Mouse (Mus musculus) hindbrain, embryonic 11.5 days (tissue): ENCODE data around the gene Eif4h. TPM values are rescaled to one million over a fixed set of nuclear protein-coding genes. Genes with fewer than 3 reads are reported as not detected.

Experiments
- ATAC-seq: fragments of 200-750 bp; cut with Nextera tagmentation; 2 replicates; pipeline ENCODE4 v1.8.0; 2017; ENCODE audit warnings: mild to moderate bottlenecking, moderate TSS enrichment, moderate library complexity; ENCODE audit not compliant: low FRiP score
- DNase-seq: peaks from one replicate; pipeline ENCODE4 v3.0.0-alpha.2; 2015; ENCODE audit warnings: low spot score
- H3K27ac ChIP-seq: fragments of 300-500 bp; sonication (generic); 2 replicates; pipeline ENCODE4 v1.5.1; 2014; ENCODE audit warnings: mild to moderate bottlenecking, low read depth, low read length
- H3K27me3 ChIP-seq: fragments of 300-500 bp; sonication (generic); 2 replicates; pipeline ENCODE4 v1.6.1; 2014; ENCODE audit warnings: mild to moderate bottlenecking, low read length, moderate library complexity, mixed read lengths; ENCODE audit not compliant: control insufficient read depth, insufficient read depth
- H3K36me3 ChIP-seq: fragments of 300-500 bp; sonication (generic); 2 replicates; pipeline ENCODE4 v1.6.1; 2014; ENCODE audit warnings: mild to moderate bottlenecking, low read length, moderate library complexity, mixed read lengths; ENCODE audit not compliant: control insufficient read depth, insufficient read depth
- H3K4me1 ChIP-seq: fragments of 300-500 bp; sonication (generic); replicated peaks from 2 replicates; pipeline ENCODE4 v1.6.1; 2014; ENCODE audit warnings: low read length, mixed read lengths; ENCODE audit not compliant: control insufficient read depth, insufficient read depth
- H3K4me2 ChIP-seq: fragments of 300-500 bp; sonication (generic); replicated peaks from 2 replicates; pipeline ENCODE4 v1.6.1; 2014; ENCODE audit warnings: mild to moderate bottlenecking, low read depth, low read length
- H3K4me3 ChIP-seq: fragments of 300-500 bp; sonication (generic); 2 replicates; pipeline ENCODE4 v1.5.1; 2014; ENCODE audit warnings: low read depth, low read length
- H3K9ac ChIP-seq: fragments of 300-500 bp; sonication (generic); 2 replicates; pipeline ENCODE4 v1.6.1; 2014; ENCODE audit warnings: low read depth, low read length
- H3K9me3 ChIP-seq: fragments of 300-500 bp; sonication (generic); 2 replicates; pipeline ENCODE4 v1.6.1; 2016; ENCODE audit warnings: low read length; ENCODE audit not compliant: control insufficient read depth
- WGBS: fragments of 180-500 bp; shearing (Covaris S2); extraction: QIAGEN DNeasy Blood & Tissue Kit; methylation state at CpG from one replicate; pipeline ENCODE4 v1.1.7; 2014; 5-methylcytosine and 5-hydroxymethylcytosine counted together
- polyA plus RNA-seq: library from polyadenylated mRNA; unstranded; fragments of >200 nt; fragmentation: Nextera tagmentation; extraction: Ambion mirVana; gene quantifications from 2 replicates; pipeline ENCODE4 v1.2.1, GENCODE M21; 2014

Eif4h gene
- polyA plus RNA-seq, 1 experiment from 2014 or later: 434 TPM

GRCm38 (mm10) chr5:134644121-134644520 lies 4.8 kb upstream of the Eif4h start:
- Histone ChIP-seq H3K9me3 (no peaks in the 10 kb centered on the region), H3K36me3 (no peaks in the 10 kb centered on the region), H3K4me3 (no peak overlapping the region), H3K4me1 (no peaks in the 10 kb centered on the region), H3K9ac (no peak overlapping the region), H3K27ac (no peak overlapping the region), H3K4me2 (no peak overlapping the region), H3K27me3 (no peaks in the 10 kb centered on the region)
- ATAC-seq: no peak
- DNase-seq: no peak
- WGBS: 84% methylated on average over 1 of the region's 1 CpGs

GRCm38 (mm10) chr5:134640371-134640770 lies 1.1 kb upstream of the Eif4h start:
- Histone ChIP-seq H3K27ac (no peak overlapping the region), H3K27me3 (no peaks in the 10 kb centered on the region), H3K4me1 (no peaks in the 10 kb centered on the region), H3K4me3 (no peak overlapping the region), H3K36me3 (peaks cover 3% of the 10 kb centered on the region; the same call in 1 of the 2 replicates), H3K9me3 (no peaks in the 10 kb centered on the region), H3K9ac (no peak overlapping the region), H3K4me2 (no peak overlapping the region)
- WGBS: 84% methylated on average over 3 of the region's 3 CpGs
- ATAC-seq (no peak), DNase-seq (no peak)

GRCm38 (mm10) chr5:134638461-134639268 lies 625 bp downstream of the Eif4h start:
- peak; percentile 79 for ATAC-seq
- WGBS: under 1% methylated on average over 69 of the region's 85 CpGs
- H3K9ac ChIP-seq: peak overlapping the region; percentile 98

GRCm38 (mm10) chr5:134637820-134638367 lies 1.4 kb downstream of the Eif4h start:
- no peak for ATAC-seq
- 42% methylated on average over 5 of the region's 5 CpGs for WGBS

More at GRCm38 (mm10) chr5:134638461-134639268, 625 bp downstream of the Eif4h start:
- peaks cover 3% of the 10 kb centered on the region; the same call in 1 of the 2 replicates for H3K36me3 ChIP-seq
- peak overlapping the region; percentile 85 for H3K27ac ChIP-seq
- no peak for DNase-seq
- H3K4me1 ChIP-seq: no peaks in the 10 kb centered on the region
- no peaks in the 10 kb centered on the region for H3K27me3 ChIP-seq
- peak overlapping the region; percentile 97 for H3K4me3 ChIP-seq
- H3K4me2 ChIP-seq: peak overlapping the region; percentile 62
- H3K9me3 ChIP-seq: no peaks in the 10 kb centered on the region

GRCm38 (mm10) chr5:134632841-134633240 lies 6.4 kb downstream of the Eif4h start:
- no peak overlapping the region for H3K4me2 ChIP-seq
- H3K4me1 ChIP-seq: no peaks in the 10 kb centered on the region
- H3K4me3 ChIP-seq: no peak overlapping the region
- DNase-seq (no peak), ATAC-seq (no peak)
- H3K27me3 ChIP-seq: no peaks in the 10 kb centered on the region
- no peak overlapping the region for H3K27ac ChIP-seq
- WGBS: 74% methylated on average over 2 of the region's 2 CpGs
- peaks cover 3% of the 10 kb centered on the region for H3K36me3 ChIP-seq
- no peak overlapping the region for H3K9ac ChIP-seq
- H3K9me3 ChIP-seq: no peaks in the 10 kb centered on the region

More at GRCm38 (mm10) chr5:134637820-134638367, 1.4 kb downstream of the Eif4h start:
- DNase-seq: no peak
- Histone ChIP-seq H3K9me3 (no peaks in the 10 kb centered on the region), H3K9ac (peak overlapping the region; percentile 98), H3K4me3 (peak overlapping the region; percentile 97), H3K4me1 (no peaks in the 10 kb centered on the region), H3K27ac (no peak overlapping the region), H3K27me3 (no peaks in the 10 kb centered on the region), H3K36me3 (peaks cover 3% of the 10 kb centered on the region; the same call in 1 of the 2 replicates), H3K4me2 (peak overlapping the region; percentile 62)

- H3K9me3 ChIP-seq: no peaks in the 10 kb centered on the region
- H3K36me3 ChIP-seq: peaks cover 6% of the 10 kb centered on the region
- no peak overlapping the region for H3K4me3 ChIP-seq
- no peak overlapping the region for H3K9ac ChIP-seq
- ATAC-seq: no peak
- no peaks in the 10 kb centered on the region for H3K4me1 ChIP-seq
- H3K27ac ChIP-seq: no peak overlapping the region
- H3K27me3 ChIP-seq: no peaks in the 10 kb centered on the region
- no peak for DNase-seq
- H3K4me2 ChIP-seq: no peak overlapping the region
Measured at GRCm38 (mm10) chr5:134630835-134631234, 8.5 kb downstream of the Eif4h start.

GRCm38 (mm10) chr5:134629508-134629907 lies 9.8 kb downstream of the Eif4h start:
- Histone ChIP-seq H3K27me3 (no peaks in the 10 kb centered on the region), H3K9me3 (no peaks in the 10 kb centered on the region), H3K4me1 (no peaks in the 10 kb centered on the region), H3K9ac (no peak overlapping the region), H3K4me2 (no peak overlapping the region), H3K36me3 (peaks cover 19% of the 10 kb centered on the region), H3K4me3 (no peak overlapping the region), H3K27ac (no peak overlapping the region)
- DNase-seq (no peak), ATAC-seq (no peak)
- 87% methylated on average over 4 of the region's 4 CpGs for WGBS

GRCm38 (mm10) chr5:134622069-134622468 lies 17.2 kb downstream of the Eif4h start:
- no peaks in the 10 kb centered on the region for H3K9me3 ChIP-seq
- WGBS: 94% methylated on average over 2 of the region's 2 CpGs
- DNase-seq (no peak), ATAC-seq (no peak)
- no peaks in the 10 kb centered on the region for H3K27me3 ChIP-seq
- no peak overlapping the region for H3K9ac ChIP-seq
- H3K4me1 ChIP-seq: no peaks in the 10 kb centered on the region
- no peak overlapping the region for H3K4me2 ChIP-seq
- peaks cover 59% of the 10 kb centered on the region for H3K36me3 ChIP-seq
- H3K27ac ChIP-seq: no peak overlapping the region
- H3K4me3 ChIP-seq: no peak overlapping the region
